Mouse (Mus musculus) heart, embryonic 14.5 days (tissue): ENCODE measurements around the gene Ly6c1. TPM values are rescaled to one million over a fixed set of nuclear protein-coding genes. Genes with fewer than 3 reads are reported as not detected.
"Not testable (repeated sequence)": the region's sequence is repeated elsewhere in the genome, so short reads cannot be mapped to it uniquely, and the experiment has no call there.

Experiments used
- ATAC-seq: fragments of 200-750 bp; cut with Nextera tagmentation; 2 replicates; pipeline ENCODE4 v1.8.0; 2017; ENCODE audit warnings: low read depth, moderate TSS enrichment; ENCODE audit not compliant: insufficient number of reproducible peaks, insufficient read depth, low FRiP score
- H3K27ac ChIP-seq, 2 experiments: fragments of 200-500 bp in 1 of 2; fragments of 300-500 bp in 1 of 2; sonication (generic) in 1 of 2; replicated peaks in 1 of 2; 2 replicates each; pipeline ENCODE4 v1.5.1; 2012 to 2014; ENCODE audit warnings: low read depth in 2 of 2, low read length in 2 of 2, control low read depth in 1 of 2, mild to moderate bottlenecking in 1 of 2, mixed read lengths in 1 of 2; ENCODE audit not compliant: control insufficient read depth in 1 of 2, insufficient read depth in 1 of 2
- H3K27me3 ChIP-seq: fragments of 300-500 bp; sonication (generic); 2 replicates; pipeline ENCODE4 v1.6.1; 2014; ENCODE audit warnings: mild to moderate bottlenecking, low read length, control low read depth; ENCODE audit not compliant: control insufficient read depth, insufficient read depth
- H3K36me3 ChIP-seq: fragments of 300-500 bp; sonication (generic); 2 replicates; pipeline ENCODE4 v1.6.1; 2014; ENCODE audit warnings: mild to moderate bottlenecking, control low read depth, low read length, mixed read lengths; ENCODE audit not compliant: control insufficient read depth, insufficient read depth
- H3K4me1 ChIP-seq, 2 experiments: fragments of 200-500 bp in 1 of 2; fragments of 300-500 bp in 1 of 2; sonication (generic) in 1 of 2; 2 replicates each; pipeline ENCODE4 v1.6.1; 2012 to 2014; ENCODE audit warnings: low read length in 2 of 2, control low read depth in 1 of 2, mixed read lengths in 1 of 2; ENCODE audit not compliant: control insufficient read depth in 2 of 2, insufficient read depth in 2 of 2
- H3K4me2 ChIP-seq: fragments of 300-500 bp; sonication (generic); 2 replicates; pipeline ENCODE4 v1.6.1; 2014; ENCODE audit warnings: mild to moderate bottlenecking, low read length
- H3K4me3 ChIP-seq, 2 experiments: fragments of 200-500 bp in 1 of 2; fragments of 300-500 bp in 1 of 2; sonication (generic) in 1 of 2; 2 replicates each; pipeline ENCODE4 v1.5.1; 2012 to 2014; ENCODE audit warnings: low read length in 2 of 2, mild to moderate bottlenecking in 2 of 2, control low read depth in 1 of 2, low read depth in 1 of 2, moderate library complexity in 1 of 2; ENCODE audit not compliant: control insufficient read depth in 1 of 2, insufficient read depth in 1 of 2
- H3K9ac ChIP-seq: fragments of 300-500 bp; sonication (generic); 2 replicates; pipeline ENCODE4 v1.6.1; 2014; ENCODE audit warnings: mild to moderate bottlenecking, low read length
- H3K9me3 ChIP-seq: fragments of 300-500 bp; sonication (generic); 2 replicates; pipeline ENCODE4 v1.6.1; 2016; ENCODE audit warnings: low read length, control low read depth; ENCODE audit not compliant: control insufficient read depth
- WGBS: fragments of 180-500 bp; shearing (Covaris S2); extraction: QIAGEN DNeasy Blood & Tissue Kit; methylation state at CpG from one replicate; pipeline ENCODE4 v1.1.7; 2014; 5-methylcytosine and 5-hydroxymethylcytosine counted together
- polyA plus RNA-seq: library from polyadenylated mRNA; unstranded; fragments of >200 nt; fragmentation: Nextera tagmentation; extraction: Ambion mirVana; gene quantifications from 2 replicates; pipeline ENCODE4 v1.2.1, GENCODE M21; 2014

The Ly6c1 gene
- polyA plus RNA-seq, result 4.5 and 5.0 TPM in 2 replicates

GRCm38 (mm10) chr15:75048642-75049261 lies at the start of gene Ly6c1:
Gene Ly6c1 (minus strand): TSS chr15:75048830.
- not testable (repeated sequence) for H3K9ac ChIP-seq, ATAC-seq, H3K27me3 ChIP-seq, H3K36me3 ChIP-seq, H3K4me1 ChIP-seq, H3K4me2 ChIP-seq, H3K4me3 ChIP-seq, H3K27ac ChIP-seq, H3K9me3 ChIP-seq
- WGBS, result 100% methylated on average over 1 of the region's 1 CpGs

GRCm38 (mm10) chr15:75088041-75088440 lies 39.4 kb upstream of the Ly6c1 start:
- not testable (repeated sequence) for H3K36me3 ChIP-seq, H3K27ac ChIP-seq, H3K9ac ChIP-seq, H3K27me3 ChIP-seq, H3K4me1 ChIP-seq, H3K4me2 ChIP-seq, ATAC-seq, H3K4me3 ChIP-seq, H3K9me3 ChIP-seq
- 3% methylated on average over 2 of the region's 2 CpGs for WGBS

GRCm38 (mm10) chr15:75069965-75070364 lies 21.3 kb upstream of the Ly6c1 start:
- Histone ChIP-seq H3K27me3 (no peaks in the 10 kb centered on the region), H3K4me3 (no peak overlapping the region), H3K4me2 (no peak overlapping the region), H3K27ac (no peak overlapping the region), H3K36me3 (no peaks in the 10 kb centered on the region), H3K4me1 (no peaks in the 10 kb centered on the region), H3K9ac (no peak overlapping the region), H3K9me3 (no peaks in the 10 kb centered on the region)
- ATAC-seq, result no peak
- 84% methylated on average over 4 of the region's 4 CpGs for WGBS

- H3K4me3 ChIP-seq, H3K36me3 ChIP-seq, ATAC-seq, H3K27ac ChIP-seq, H3K9me3 ChIP-seq, H3K9ac ChIP-seq, H3K27me3 ChIP-seq, H3K4me2 ChIP-seq, H3K4me1 ChIP-seq: not testable (repeated sequence)
- WGBS, result 24% methylated on average over 6 of the region's 6 CpGs
Measured at GRCm38 (mm10) chr15:75062030-75062574, 13.5 kb upstream of the Ly6c1 start.

GRCm38 (mm10) chr15:75060505-75060904 lies 11.9 kb upstream of the Ly6c1 start:
- Histone ChIP-seq H3K4me1 (no peaks in the 10 kb centered on the region), H3K9me3 (no peaks in the 10 kb centered on the region), H3K36me3 (no peaks in the 10 kb centered on the region), H3K27me3 (no peaks in the 10 kb centered on the region), H3K27ac (no peak overlapping the region), H3K4me2 (no peak overlapping the region), H3K4me3 (no peak overlapping the region), H3K9ac (no peak overlapping the region)
- no peak for ATAC-seq

- ATAC-seq, result no peak
- Histone ChIP-seq H3K27ac (no peak overlapping the region), H3K4me2 (no peak overlapping the region), H3K9ac (no peak overlapping the region), H3K36me3 (no peaks in the 10 kb centered on the region), H3K4me1 (no peaks in the 10 kb centered on the region), H3K27me3 (no peaks in the 10 kb centered on the region), H3K4me3 (no peak overlapping the region), H3K9me3 (no peaks in the 10 kb centered on the region)
- WGBS, result 63% methylated on average over 2 of the region's 2 CpGs
Measured at GRCm38 (mm10) chr15:75055985-75056384, 7.4 kb upstream of the Ly6c1 start.

- WGBS, result 34% methylated on average over 3 of the region's 3 CpGs
- not testable (repeated sequence) for H3K9me3 ChIP-seq, H3K36me3 ChIP-seq, H3K4me1 ChIP-seq, H3K27ac ChIP-seq, H3K4me3 ChIP-seq, H3K27me3 ChIP-seq, H3K4me2 ChIP-seq, H3K9ac ChIP-seq, ATAC-seq
Measured at GRCm38 (mm10) chr15:75055425-75055824, 6.8 kb upstream of the Ly6c1 start.

- H3K27ac ChIP-seq, H3K4me1 ChIP-seq, H3K4me2 ChIP-seq, H3K9me3 ChIP-seq, H3K36me3 ChIP-seq, H3K27me3 ChIP-seq, ATAC-seq, H3K4me3 ChIP-seq, H3K9ac ChIP-seq: not testable (repeated sequence)
- WGBS, result 80% methylated on average over 2 of the region's 2 CpGs
Measured at GRCm38 (mm10) chr15:75052414-75052813, 3.8 kb upstream of the Ly6c1 start.
